Mouse (Mus musculus) T-helper 1 cell (primary cell): ENCODE measurements at regions not wholly inside any gene's neighbourhood (a gene's known extent, or its start where the extent isn't known, plus 50 kb on each side); places are given as distances from the start of the nearest gene placed in this dataset.

Experiments used
- in situ Hi-C: fragments of 300-600 bp; cut with MboI, MseI; formaldehyde crosslinking; loops from one replicate; pipeline ENCODE4 v1.15.1; 2025; ENCODE audit warnings: high pct_unique_total_duplicates

GRCm38 (mm10) chr17:79497629-79498028 lies 114.0 kb upstream of the Rmdn2 start:
- in situ Hi-C loops, result loop anchor here (5.0 kb wide), 1 partner anchor 50 kb away; no protein-coding TSS in a partner anchor

DNA sequence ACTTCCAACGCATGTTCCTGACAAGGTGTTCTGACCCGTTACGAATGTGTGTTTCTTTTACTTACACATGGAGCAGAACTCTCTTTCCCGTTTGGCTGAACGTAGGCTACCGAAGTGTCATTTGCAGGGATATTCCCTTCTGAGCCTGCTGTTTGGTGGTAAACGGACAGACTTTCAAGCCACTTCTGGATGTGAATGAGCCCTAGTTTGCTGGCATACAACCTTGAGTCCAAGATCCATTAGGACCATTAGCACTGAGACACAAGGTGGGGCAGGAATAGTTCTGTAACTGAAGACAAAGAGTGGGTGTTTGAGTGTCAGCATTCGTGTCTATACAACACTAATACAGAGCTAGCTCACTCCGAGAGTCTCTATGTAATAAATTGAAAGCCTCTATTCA lies 113.3 kb upstream of the Rmdn2 start:
- in situ Hi-C loops, result loop anchor here (5.0 kb wide), 1 partner anchor 51 kb away; no protein-coding TSS in a partner anchor

GRCm38 (mm10) chr17:79501031-79501474 lies 110.6 kb upstream of the Rmdn2 start:
- in situ Hi-C loops, result no loop called here

DNA sequence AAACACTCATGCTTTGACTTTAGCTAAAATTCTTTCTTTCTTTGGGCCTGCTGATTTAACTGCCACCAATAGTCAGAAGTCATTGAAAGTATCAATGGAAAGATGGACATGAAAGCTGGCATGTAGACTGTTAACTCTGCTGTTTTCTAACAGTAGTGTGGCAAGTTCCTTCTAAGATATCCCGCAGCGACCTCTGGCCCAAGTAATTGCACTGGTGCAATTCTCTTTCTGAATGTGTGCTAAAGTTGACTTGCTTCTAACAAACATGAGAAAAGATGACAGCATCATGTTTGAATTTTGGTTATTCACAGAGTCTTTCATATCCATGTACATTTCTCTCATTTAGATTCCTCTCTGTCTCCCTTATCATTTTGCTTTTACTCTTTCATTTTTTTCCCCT lies 109.7 kb upstream of the Rmdn2 start:
- in situ Hi-C loops, result no loop called here

DNA sequence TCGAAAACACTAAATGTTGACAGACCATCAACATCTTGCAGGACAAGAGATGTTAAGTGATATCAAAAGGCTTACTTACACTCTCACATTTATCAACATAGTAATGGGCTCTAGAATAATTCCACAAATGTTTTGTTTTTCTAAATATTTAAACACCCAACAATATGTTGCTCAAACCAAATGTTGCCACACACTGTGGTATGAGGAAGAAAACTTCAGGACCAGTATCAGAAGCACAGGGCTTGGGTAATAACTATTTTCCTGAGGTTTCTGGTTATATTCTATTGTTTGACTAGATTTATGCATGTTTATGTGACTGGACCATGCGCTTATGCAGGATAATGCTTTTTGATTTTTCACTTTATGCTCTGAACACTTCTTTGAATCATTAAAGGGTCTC lies 108.6 kb upstream of the Rmdn2 start:
- in situ Hi-C loops, result no loop called here

GRCm38 (mm10) chr17:79504209-79504608 lies 107.5 kb upstream of the Rmdn2 start:
- in situ Hi-C loops, result no loop called here

GRCm38 (mm10) chr17:79505565-79505964 lies 106.1 kb upstream of the Rmdn2 start:
- in situ Hi-C loops, result no loop called here

GRCm38 (mm10) chr17:79509281-79509680 lies 102.4 kb upstream of the Rmdn2 start:
- in situ Hi-C loops, result no loop called here

- in situ Hi-C loops, result no loop called here
Observed at GRCm38 (mm10) chr17:79509957-79510710, 101.5 kb upstream of the Rmdn2 start.

DNA sequence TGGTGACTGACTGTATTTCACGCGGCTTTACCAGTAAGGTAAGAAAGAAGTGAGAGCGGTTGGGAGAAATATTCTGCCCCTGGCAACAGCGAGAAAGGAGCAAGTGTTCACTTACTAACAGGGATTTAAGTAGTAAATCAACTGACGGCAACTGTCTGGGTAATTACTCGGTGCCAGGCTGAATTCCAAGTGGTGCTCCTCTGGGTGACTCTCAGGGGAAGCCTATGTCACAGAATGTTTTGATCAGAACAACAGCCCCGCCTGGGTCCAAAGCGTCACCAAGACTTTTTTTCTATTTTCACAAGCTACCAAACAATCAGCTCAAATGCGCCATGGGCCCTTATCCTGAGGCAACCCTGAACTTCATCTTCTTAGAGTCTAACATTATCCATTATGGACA lies 100.4 kb upstream of the Rmdn2 start:
- in situ Hi-C loops, result no loop called here

- in situ Hi-C loops, result no loop called here
Observed at GRCm38 (mm10) chr17:79514076-79514475, 97.6 kb upstream of the Rmdn2 start.

- in situ Hi-C loops, result no loop called here
Observed at GRCm38 (mm10) chr17:79518185-79518584, 93.5 kb upstream of the Rmdn2 start.

- in situ Hi-C loops, result no loop called here
Observed at GRCm38 (mm10) chr17:79518696-79519095, 93.0 kb upstream of the Rmdn2 start.

- in situ Hi-C loops, result no loop called here
Observed at GRCm38 (mm10) chr17:79519356-79519755, 92.3 kb upstream of the Rmdn2 start.

DNA sequence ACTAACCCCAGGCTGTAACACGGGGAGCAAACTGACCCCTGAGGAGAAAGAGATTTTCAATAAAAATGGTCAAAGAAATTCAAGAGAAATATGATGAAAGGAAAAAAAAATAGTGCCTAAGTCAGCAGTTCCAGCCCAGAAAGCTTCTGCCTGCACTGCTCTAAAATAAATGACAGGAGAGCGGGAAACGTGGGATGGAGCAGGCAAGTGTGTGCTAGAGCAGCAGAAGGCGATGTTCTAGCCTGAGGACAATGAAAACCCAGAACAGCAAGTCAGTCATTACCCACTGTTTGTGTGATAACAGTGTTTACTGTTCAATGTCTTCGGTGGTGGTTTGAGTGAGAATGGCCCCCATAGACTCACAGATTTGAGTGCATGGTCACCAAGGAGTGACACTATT lies 91.4 kb upstream of the Rmdn2 start:
- in situ Hi-C loops, result no loop called here

DNA sequence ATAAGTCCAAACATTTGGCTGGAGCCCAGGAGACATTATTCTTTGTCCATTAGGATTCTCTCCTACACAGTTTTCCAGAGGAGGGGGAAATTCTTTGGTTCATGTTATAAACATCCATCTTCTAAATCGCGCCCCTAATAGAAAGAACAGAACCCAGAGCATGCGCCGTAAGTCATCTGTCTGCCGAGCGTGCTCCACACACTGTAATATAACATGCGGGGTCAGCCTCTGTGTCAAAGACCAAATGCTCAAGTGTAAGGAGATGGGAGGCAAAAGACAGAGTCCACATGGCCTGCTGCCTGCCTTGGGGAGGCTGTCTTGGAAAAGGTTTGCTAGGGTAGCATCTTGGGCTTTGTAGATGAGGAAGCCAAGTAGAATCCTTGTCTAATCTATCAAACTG lies 90.0 kb upstream of the Rmdn2 start:
- in situ Hi-C loops, result no loop called here

GRCm38 (mm10) chr17:79523230-79523629 lies 88.4 kb upstream of the Rmdn2 start:
- in situ Hi-C loops, result no loop called here

GRCm38 (mm10) chr17:79527391-79527790 lies 84.3 kb upstream of the Rmdn2 start:
- in situ Hi-C loops, result no loop called here

- in situ Hi-C loops, result no loop called here
Observed at GRCm38 (mm10) chr17:79536549-79536948, 75.1 kb upstream of the Rmdn2 start.

DNA sequence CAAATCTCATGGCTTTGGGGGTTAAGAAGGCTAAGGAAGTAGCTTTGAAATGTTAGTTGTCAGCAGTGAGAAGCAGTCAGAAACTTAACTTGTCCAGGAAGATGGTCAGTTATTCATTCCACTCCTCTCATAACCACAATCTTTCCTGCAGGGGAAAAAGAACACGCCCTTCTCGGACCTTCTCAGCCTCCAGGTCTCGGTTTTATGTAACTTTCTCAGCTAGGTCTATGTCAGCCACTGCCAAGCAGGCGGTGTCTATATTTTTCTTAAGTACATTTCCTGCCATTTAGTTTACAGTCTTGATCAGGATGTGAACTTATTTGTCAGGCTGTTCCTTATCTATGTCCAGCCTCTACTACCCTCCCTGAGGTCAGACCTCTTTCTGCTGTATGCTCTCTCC lies 72.9 kb upstream of the Rmdn2 start:
- in situ Hi-C loops, result no loop called here

GRCm38 (mm10) chr17:79540038-79540437 lies 71.6 kb upstream of the Rmdn2 start:
- in situ Hi-C loops, result no loop called here

DNA sequence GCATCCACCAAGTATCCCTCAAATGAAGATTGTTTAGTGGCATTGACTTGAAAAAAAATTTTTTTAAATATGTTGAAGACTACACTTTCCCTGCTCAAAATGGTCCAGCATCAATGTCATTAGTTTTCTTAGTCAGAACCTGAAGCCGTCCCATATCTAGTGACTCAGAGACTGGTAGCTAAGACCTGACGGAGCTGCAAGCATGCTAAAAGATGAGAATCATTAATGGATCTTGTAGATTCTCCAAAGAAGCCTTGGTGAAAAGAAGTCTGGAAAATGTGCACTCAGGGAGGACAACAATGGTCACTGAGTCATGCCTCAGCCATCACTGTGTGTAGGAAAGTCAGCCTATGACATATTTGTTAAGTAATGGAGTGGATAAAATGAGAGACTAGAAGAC lies 71.2 kb upstream of the Rmdn2 start:
- in situ Hi-C loops, result no loop called here

GRCm38 (mm10) chr17:79543907-79544522 lies 67.6 kb upstream of the Rmdn2 start:
- in situ Hi-C loops, result no loop called here
